Mouse (Mus musculus) ZHBTc4 (cell line): ENCODE results near the gene Ap2m1.

Experiments
- DNase-seq: peaks from one replicate; pipeline ENCODE4 v3.0.0-alpha.2; 2011; ENCODE audit warnings: low read depth, low spot score

Ap2m1 gene

GRCm38 (mm10) chr16:20591076-20591705 is 55.9 kb downstream of the Ap2m1 start:
- DNase-seq, result peak; percentile 62
